Mouse (Mus musculus) brain, embryonic 18.5 days (tissue): ENCODE results near the gene Zranb3.
"Not testable (repeated sequence)": the region's sequence is repeated elsewhere in the genome, so short reads cannot be mapped to it uniquely, and the experiment has no call there.

Source experiments
- DNase-seq: peaks from one replicate; pipeline ENCODE4 v3.0.0-alpha.2; 2012; ENCODE audit warnings: low read depth, low spot score

Gene Zranb3

GRCm38 (mm10) chr1:128060655-128061344 lies 42.0 kb downstream of the Zranb3 start:
- no peak for DNase-seq

DNA sequence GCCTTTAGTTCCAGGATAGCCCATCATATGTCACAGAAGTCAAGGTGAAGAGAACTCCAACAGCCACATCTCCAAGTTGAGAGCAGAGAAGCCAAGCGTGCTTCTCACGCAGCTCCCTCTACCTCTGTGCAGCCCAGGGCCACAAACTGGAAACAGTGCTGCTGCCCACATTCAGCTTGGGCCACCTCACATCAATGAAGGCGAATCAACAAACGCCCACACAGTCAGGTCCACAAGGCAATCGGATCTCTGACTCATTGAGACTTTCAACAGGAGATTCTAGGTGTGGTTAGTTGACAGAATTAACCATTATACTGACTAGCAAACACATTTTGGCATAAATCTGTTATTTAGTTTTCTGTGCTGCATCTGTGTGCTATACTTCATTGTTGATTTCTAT lies 44.2 kb downstream of the Zranb3 start:
- no peak for DNase-seq

GRCm38 (mm10) chr1:128057269-128057668 lies 45.6 kb downstream of the Zranb3 start:
- DNase-seq: no peak

DNA sequence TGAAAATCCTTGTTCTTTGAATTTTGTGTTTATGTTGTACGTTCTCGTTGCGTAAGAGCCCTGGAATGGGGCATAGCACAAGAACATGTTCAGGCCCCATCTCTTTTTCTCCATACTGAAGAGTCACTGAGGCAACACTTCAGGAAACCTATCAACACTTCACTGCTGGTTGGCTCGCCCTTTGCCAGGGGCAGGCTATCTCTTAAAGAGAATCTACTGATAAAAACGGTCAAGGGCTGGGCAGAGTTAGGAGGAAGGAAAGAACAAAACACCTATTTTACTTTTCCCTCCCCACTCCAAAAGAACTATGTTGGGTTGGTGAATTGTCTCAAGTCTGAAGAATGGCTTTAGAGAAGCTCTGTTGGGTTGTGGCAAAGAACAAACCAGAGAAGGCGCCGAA lies 55.9 kb downstream of the Zranb3 start:
- no peak for DNase-seq

GRCm38 (mm10) chr1:128046455-128046854 lies 56.4 kb downstream of the Zranb3 start:
- no peak for DNase-seq

DNA sequence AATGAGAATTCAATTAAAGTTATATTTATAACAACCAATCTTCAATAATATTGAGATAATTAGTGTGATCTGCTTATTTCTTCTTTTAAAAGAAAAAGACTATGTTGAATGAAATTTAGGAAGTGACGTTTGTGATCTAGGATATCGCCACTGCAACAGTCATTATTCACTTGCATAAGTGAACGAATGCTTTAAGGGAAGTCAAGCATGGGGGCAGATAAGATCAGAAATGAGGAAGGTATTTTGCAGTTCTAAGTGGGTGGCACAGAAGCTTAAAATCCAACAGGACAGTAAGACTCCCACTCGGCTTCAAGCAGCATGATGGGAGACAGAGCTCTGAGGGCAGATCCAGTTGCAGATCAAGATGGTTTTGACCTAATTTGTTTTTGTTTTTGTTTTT lies 58.7 kb downstream of the Zranb3 start:
- no peak for DNase-seq

GRCm38 (mm10) chr1:128036296-128036695 lies 66.6 kb downstream of the Zranb3 start:
- no peak for DNase-seq

- no peak for DNase-seq
Measured at GRCm38 (mm10) chr1:128032123-128032522, 70.7 kb downstream of the Zranb3 start.

DNA sequence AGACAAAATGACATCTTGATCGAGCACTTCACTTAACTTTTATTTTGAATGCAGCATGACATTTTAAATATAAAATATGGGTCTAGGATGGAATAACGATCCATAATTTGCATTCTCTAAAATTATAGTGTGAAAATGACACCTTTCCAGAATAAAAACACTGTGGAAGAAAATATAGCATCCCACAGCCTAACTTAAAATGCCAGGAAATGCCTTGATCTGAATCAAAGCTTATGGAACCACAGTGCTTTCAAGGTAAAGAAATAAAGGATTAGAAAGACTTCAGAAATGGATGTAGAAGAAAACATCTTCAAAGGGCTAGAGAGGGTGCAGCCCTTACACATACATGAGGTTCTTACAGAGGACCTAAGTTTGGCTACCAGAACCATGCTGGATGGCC lies 71.3 kb downstream of the Zranb3 start:
- DNase-seq: no peak

GRCm38 (mm10) chr1:128024363-128025114 lies 78.3 kb downstream of the Zranb3 start:
- no peak for DNase-seq

DNA sequence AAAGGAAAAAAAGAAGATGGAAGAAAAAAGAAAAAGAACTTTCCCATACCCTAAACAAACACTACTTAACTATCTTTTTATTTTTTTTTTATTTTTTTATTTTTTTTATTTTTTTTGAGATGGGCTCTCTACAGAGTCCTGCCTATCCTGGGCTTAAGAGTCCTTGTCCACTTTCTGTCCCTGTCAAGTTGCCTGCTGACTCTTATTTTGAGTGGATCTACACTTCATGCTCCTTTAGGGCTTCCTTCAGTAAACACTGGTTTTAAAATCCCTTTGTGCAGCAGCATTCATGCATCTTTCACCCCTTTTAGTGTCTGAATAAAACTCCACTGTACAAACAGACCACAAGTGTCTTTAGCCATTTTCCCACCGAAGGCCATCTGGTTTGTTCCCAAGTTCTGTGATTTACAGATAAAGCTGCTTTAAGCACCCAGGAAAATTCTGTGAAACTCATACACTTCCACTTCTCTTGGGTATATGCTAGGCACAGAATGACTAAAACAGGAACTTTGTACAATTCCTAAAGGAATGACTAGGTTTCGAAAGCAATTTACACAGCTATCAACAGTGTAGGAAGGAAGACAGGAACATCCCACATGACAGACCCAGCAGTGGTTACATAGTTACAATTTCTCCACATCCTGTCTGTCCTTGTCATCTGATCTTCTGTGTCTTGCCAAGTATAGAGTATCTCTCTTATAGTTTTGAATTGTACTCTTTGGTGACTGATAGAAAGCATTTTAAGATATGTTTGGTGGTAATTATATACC lies 82.7 kb downstream of the Zranb3 start:
- DNase-seq: no peak

DNA sequence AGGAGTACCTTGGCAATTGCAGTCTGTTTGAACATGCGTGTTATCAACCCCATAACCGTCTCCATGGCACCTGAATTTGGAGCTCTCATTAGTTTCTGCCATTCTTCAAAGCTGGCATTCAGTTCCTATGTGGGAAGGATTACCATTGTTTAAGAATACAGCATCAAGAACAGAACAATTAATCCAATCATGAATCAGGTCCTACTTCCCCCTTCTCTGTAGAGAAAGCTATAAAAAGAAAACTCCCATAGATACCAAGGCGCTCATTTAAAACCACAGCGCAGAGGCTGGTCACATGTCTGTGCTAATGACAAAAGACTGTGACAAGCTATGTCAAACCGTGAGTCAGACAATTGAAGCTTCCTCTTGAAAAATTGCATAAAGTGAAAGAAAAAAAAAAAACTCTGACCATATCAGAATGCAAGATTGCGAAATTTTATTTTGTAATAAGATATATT lies 86.8 kb downstream of the Zranb3 start:
- no peak for DNase-seq

DNA sequence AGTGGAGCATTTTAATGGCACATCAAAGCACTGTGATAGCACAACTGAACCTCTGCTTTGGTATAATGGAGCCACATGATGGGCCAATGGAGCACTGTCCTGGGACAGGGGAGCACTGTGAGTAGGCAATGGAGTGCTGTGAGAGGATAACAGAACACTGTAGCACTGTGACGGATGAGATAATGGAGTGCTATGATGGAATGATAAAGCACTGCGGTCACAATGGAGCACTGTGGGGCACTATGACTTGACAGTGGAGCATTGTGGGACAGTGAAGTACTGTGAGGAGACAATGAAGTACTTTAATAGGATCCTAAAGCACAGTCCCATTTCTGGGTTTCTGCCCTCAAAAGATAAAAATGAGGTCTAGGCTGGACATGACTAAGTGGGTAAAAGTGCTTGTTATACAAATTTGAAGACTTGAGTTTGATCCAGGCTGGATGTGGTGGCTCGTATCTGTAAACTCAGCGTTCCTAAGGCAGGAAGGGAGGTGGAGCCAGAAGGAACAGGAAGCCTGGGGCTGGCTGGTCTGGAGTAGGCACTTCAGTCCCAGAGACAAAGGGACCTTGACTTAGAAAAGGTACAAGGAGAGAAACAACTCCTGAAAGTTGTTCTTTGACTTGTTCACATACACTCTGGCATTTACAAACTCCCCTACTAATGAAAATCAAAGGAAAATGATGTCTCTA lies 89.0 kb downstream of the Zranb3 start:
- DNase-seq: no peak

DNA sequence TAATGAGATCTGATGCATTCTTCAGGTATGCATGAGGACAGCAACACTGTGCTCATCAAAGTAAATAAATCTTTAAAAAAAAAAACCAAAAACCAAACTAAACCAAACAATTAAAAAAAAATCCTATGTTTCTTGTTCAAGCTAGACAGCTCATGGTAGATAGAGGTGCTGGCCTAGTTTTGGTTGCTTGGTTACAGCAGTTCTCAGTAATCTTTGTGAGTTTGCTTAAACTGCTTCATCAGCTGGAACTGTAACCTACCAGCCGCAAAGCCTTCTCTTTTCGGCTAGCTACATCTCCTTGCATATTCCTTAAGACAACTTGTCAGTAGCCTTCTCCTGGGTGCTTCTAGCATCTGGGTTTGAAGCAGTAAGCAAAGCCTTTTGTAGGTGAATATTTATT lies 93.1 kb downstream of the Zranb3 start:
- no peak for DNase-seq

GRCm38 (mm10) chr1:128006042-128006600 lies 96.7 kb downstream of the Zranb3 start:
- DNase-seq: not testable (repeated sequence)

DNA sequence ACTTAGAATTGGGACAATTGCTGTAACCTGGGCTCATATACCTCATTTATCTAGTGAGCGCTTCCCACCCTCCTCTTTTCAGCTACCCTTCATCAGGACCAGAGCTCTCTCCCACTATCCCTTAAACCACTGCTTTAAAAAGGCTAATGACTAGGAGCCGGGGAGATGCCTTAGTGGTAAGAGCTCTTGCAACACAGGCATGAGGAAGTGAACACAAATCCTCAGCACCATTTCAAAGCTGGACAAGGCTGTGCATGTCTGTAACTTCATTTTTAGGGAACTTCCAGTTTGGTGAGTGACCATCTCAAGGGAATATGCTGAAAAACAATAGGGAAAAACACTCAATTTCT lies 98.5 kb downstream of the Zranb3 start:
- DNase-seq: no peak

GRCm38 (mm10) chr1:128003712-128004370 lies 99.0 kb downstream of the Zranb3 start:
- peak; percentile 56 for DNase-seq

DNA sequence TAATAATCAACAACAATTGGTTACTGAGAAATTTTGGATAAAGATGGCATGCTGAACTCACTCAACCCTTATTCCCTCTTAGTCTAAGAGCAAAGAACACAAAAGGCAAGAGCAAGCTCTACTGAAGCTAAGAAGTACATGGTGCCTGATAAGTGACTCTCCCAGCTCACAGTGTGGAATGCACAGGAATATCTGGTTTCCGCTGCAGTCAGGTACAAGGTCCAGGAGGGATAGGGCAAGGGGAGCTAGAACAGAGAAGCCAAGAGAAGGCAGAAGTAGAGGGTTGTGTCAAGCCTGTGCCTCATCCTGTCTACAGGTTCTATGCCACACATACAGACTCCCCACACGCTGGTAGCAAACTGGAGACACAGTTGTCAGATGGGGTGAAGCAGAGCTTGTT lies 100.7 kb downstream of the Zranb3 start:
- DNase-seq: no peak

DNA sequence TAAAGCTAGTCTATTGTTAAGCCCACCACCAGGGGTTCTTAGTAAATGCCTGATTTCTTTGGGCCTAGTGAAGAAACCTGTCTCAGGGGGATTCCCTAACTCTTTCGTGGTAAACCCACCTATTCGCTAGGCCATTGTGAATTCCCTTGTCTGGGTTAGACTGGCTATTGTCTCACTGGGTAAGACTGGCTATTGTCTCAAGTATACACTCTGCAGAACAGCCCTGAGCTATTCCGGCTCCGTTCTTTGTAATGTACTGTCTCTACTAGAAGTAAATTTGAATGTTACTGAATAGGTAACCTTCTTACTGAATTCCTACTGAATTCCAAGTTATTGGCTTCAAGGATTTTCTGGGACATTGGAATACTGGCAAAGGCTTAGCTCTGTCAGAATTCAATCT lies 101.9 kb downstream of the Zranb3 start:
- DNase-seq: not testable (repeated sequence)

DNA sequence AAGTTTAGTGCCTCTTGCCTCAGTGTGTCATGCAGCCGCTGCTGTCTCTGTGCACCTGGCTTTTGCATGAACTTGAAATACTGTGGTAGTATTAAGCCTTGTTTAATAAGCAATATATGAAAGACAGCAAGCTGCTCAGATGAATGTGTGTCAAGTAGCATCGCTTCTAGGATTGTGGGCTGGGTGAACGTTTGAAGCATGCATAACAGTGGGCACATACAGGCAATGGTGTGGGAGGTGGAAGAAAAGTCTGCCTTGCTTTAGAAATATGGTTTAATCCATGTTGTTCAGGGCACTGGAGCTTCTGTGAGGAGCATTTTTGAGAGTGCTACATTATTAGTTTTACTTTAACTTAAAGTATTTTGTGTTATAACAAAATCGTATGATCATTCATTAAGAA lies 109.0 kb downstream of the Zranb3 start:
- DNase-seq: no peak
